Mouse (Mus musculus): ENCODE measurements around the gene Hs1bp3.
A peak's percentile ranks its signal among the peaks of the same experiment; 100 is the strongest.

Gene Hs1bp3

GRCm38 (mm10) chr12:8313270-8313771 is at the start of gene Hs1bp3:
TSS of gene Hs1bp3 (plus strand) at chr12:8313432.
- peak; percentile 83 to 85 for DNase-seq (ENCODE audit: low spot score in 2 of 2)

GRCm38 (mm10) chr12:8266311-8266710 is 46.9 kb upstream of the Hs1bp3 start:
- DNase-seq (ENCODE audit: low spot score in 2 of 2) = no peak

- no peak for DNase-seq (ENCODE audit: low spot score in 2 of 2)
Observed at GRCm38 (mm10) chr12:8269627-8270026, 43.6 kb upstream of the Hs1bp3 start.

GRCm38 (mm10) chr12:8271405-8271804 is 41.8 kb upstream of the Hs1bp3 start:
- no peak for DNase-seq (ENCODE audit: low spot score in 2 of 2)

DNA sequence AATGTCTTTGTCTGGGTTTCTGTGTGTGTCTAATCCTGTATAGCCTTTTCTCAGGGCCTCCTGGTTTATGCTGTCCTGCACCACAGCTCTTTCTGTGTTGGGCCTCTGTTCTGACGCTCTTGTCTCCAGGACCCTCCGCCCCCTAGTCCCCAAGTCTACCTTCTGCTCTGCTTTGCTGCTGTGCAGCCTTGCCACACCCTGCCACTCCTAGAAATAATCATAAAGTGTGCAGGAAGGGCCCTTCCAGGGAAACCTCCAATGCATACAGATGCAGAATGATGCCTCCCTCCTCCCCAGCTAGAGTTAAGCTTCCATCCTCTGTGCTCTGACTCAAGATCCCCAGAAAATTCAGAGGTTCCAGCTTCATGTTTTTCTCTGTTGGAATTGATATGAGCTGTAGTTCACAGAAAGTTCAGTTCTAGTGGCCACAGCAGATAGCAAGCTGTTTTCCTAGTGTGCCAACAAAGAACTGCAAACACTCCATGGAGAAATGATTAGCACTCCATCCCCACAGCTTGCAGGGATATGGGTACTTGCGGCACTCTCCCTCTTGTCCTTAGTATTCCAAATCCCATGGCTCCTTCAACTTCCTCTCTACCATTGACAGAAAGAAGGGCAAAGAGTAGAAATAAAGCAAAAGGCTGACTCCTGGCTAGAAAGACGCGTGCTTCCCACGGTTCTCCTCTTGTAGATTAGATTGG is 39.6 kb upstream of the Hs1bp3 start:
- DNase-seq (ENCODE audit: low spot score in 2 of 2) = no peak

GRCm38 (mm10) chr12:8275424-8275823 is 37.8 kb upstream of the Hs1bp3 start:
- no peak for DNase-seq (ENCODE audit: low spot score in 2 of 2)

- no peak for DNase-seq (ENCODE audit: low spot score in 2 of 2)
Observed at GRCm38 (mm10) chr12:8281225-8282017, 31.8 kb upstream of the Hs1bp3 start.

DNA sequence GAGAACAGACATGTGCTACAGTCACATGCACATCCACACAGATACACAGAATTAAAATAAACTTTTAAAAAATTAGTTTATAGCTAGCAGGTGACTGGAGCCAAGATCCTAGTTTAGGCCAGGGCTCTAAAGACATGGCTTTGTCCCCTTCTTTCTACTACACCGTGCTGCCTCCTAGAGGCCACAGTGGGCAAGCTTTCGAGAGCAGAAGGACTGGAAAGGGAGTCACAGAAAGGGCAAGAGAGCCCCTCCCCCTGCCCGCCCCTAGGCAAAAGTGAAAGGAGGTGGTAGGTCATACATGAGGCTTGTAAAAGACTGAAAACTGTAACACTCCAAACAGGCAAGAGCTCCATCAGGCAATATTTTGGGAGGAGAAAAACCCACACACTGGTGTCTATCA is 25.3 kb upstream of the Hs1bp3 start:
- DNase-seq (ENCODE audit: low spot score in 2 of 2) = no peak

- DNase-seq (ENCODE audit: low spot score in 2 of 2) = no peak
Observed at GRCm38 (mm10) chr12:8289099-8289498, 24.1 kb upstream of the Hs1bp3 start.

DNA sequence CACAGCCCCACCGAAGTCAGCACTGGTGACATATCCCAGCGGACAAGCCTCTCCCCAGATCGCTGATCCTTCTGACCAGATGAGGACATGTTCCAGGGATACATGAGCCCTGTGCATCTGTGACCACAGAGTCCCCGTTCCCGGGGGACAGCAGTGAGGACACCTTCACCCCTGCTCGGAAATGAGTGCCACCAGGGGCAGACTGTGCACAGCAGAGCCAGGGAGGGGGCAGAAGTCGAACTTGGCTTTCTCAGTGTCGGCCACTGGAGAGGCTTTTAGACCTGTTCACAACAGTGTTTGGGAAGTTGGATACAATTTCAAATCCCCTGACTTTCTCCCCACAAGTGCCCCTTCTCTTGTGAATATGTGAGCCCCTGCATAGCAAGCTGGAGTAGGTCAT is 23.7 kb upstream of the Hs1bp3 start:
- DNase-seq (ENCODE audit: low spot score in 2 of 2) = no peak

DNA sequence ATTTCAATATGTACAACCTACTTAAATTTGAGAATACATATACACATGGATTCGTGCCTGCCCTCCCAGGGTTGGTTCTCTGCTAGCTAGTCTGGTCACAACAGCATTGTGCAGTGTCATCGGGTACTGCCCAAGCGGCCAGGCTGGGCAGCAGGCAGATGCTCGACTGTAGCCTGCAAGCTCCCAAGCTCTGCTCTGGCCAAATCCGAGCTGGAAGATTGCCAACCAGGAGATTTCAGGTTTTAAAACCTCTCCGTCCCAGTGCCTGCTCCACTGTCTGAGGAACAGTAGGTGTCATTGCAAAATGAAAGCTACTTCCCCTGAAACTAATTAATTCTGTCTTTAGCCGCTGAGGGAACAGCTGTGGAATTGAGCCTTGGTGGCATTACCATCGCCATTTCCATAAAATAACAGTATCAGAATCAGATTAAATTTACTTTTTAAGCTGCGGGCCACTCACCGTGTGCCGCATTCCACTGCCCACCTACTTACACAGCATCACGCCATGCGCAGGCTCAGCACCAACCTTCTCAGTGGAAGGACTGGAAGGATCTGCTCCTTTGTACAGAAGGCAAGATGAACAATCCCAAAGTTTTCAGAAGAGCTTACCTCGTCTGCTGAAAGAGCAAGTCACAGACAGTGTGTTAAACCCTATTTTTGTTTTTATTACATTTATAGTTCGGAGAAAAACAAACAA is 21.9 kb upstream of the Hs1bp3 start:
- peak; percentile 19 to 26 for DNase-seq (ENCODE audit: low spot score in 2 of 2)

DNA sequence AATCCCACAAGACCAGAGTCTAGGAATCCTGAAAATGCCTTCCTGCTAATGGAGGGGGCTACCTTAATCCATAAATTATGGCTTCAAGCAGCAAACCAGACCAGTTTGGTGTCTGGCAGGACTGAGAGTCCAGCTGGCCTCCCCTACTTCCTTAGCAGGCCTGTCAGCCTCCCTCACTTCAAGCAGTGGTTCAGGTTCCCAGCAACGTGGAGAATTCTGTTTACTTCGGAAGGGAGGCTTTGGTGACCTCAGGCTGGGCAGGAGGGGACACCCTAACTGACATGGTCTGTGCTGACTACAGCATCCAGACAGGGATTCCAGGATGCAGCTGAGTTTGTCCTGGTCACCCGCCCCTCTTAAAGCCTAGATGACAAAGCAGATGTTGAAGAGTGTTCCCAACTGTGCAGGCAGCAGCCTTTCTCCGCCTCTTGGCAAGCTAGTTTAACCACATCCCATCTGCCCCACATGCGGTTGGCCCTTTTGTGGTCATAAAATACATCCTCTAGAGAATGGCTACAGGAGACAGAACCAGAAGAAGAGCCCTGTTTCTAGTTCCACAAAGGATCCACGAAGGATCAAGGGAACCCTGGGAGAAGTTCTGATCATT is 17.8 kb upstream of the Hs1bp3 start:
- DNase-seq (ENCODE audit: low spot score in 2 of 2) = no peak

DNA sequence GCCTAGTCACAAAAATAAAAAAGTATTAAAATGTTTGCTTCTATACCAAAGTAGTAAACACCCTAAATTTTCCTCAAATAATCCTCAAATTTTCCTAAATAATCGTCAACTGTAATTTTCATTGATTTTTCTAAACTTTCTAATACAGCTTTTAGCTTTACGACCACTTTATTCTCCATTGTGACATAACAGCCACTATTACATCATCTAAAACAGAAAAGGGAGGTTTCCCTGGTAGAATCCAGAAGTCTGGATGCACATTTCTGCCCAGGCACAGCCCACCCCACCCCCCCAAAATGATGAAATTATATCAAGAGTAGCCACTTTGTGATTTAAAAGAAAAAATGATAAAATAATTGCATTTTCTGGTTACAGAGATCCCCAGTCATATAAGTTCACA is 17.1 kb upstream of the Hs1bp3 start:
- no peak for DNase-seq (ENCODE audit: low spot score in 2 of 2)

DNA sequence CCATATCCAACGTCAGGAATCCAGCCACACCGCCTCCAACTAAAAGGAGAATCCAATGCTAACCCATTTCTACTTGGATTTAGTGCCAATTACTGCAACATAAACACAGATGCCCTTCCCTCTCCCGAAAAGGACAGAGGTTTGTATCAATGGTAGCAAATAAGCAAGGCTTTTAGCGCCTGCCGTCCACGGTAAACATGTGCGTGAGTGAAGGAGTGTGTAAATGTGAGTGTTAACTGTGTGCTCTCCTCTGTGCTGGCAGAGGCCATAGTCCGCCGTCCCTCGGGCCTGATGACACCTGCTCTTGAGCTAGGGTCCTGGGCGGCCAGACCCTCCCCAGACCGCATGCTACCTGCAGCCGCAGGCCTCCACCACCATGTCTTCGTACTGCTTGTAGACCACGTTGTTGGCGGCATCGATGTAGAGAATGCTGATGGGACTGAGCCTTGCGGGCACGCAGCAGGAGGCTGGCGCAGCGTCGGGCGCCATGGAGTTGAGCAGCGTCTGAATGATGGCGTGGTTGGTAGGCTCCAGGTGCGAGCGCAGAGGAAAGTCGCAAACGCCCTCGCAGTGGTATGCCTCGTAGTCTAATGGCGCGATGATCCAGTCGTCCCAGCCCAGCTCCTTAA is 15.5 kb upstream of the Hs1bp3 start:
- no peak for DNase-seq (ENCODE audit: low spot score in 2 of 2)

- DNase-seq (ENCODE audit: low spot score in 2 of 2) = no peak
Observed at GRCm38 (mm10) chr12:8298361-8299142, 14.7 kb upstream of the Hs1bp3 start.

- no peak for DNase-seq (ENCODE audit: low spot score in 2 of 2)
Observed at GRCm38 (mm10) chr12:8299143-8300110, 13.8 kb upstream of the Hs1bp3 start.

DNA sequence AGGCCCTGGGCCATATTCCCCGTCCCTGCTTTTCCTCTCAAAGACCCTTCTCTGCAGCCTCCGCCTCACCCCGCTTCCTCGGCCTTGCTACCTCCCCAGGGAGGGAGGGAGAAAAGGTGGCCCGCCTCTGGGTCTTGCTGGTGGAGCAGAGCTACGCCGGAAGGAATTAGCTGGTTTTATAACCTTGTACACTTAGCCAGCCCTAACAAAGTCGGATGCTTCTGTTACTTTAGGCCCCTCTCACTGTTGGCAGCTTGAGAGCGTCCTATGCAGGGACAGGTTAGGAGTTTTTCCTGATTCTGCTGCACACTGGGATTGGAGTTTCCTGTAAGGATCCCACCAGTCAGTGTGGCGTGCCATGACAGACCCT is 13.1 kb upstream of the Hs1bp3 start:
- no peak for DNase-seq (ENCODE audit: low spot score in 2 of 2)

- DNase-seq (ENCODE audit: low spot score in 2 of 2) = no peak
Observed at GRCm38 (mm10) chr12:8300521-8300920, 12.7 kb upstream of the Hs1bp3 start.

- DNase-seq (ENCODE audit: low spot score in 2 of 2) = no peak
Observed at GRCm38 (mm10) chr12:8301011-8301814, 12.0 kb upstream of the Hs1bp3 start.
